ENCODE assay signal across 19 mouse cellular contexts in genomic region chr6:16362057-16362456, GRCm38 (mm10).
"Had no signal": no experiment of that assay in that cellular context is flagged by ENCODE, and none has a peak within 500 bp of the region (broad histone marks: within the 10 kb centered on the region; RNA-seq: fewer than 3 reads in every experiment).

No protein-coding gene starts in this region.

- DNase-seq: lung, adult 18-20 months; lung, embryonic 14.5 days; lung, postnatal 10 days; lung, postnatal 4 days; midbrain, embryonic 14.5 days; retina, postnatal 1 day; right cerebral cortex, adult 18-20 months; right cerebral cortex, postnatal 14 days; thymus, adult 2 months; thymus, postnatal 25 days; thymus, postnatal 4 days had no signal

- H3K9me3 ChIP-seq: midbrain, embryonic 10.5 days; midbrain, embryonic 12.5 days; neural tube, embryonic 13.5 days; neural tube, embryonic 15.5 days; stomach, embryonic 15.5 days had no signal

- H3K27ac ChIP-seq: midbrain, embryonic 10.5 days; midbrain, embryonic 12.5 days; neural tube, embryonic 13.5 days; neural tube, embryonic 15.5 days; stomach, embryonic 15.5 days; stomach, postnatal 0 days had no signal

- H3K4me3 ChIP-seq: midbrain, embryonic 10.5 days; midbrain, embryonic 12.5 days; myocyte; neural tube, embryonic 13.5 days; neural tube, embryonic 15.5 days; stomach, embryonic 15.5 days had no signal

- H3K36me3 ChIP-seq: midbrain, embryonic 10.5 days; midbrain, embryonic 12.5 days; neural tube, embryonic 13.5 days; neural tube, embryonic 15.5 days; stomach, embryonic 15.5 days had no signal

- ATAC-seq: midbrain, embryonic 16.5 days had no signal

- H3K27me3 ChIP-seq: midbrain, embryonic 12.5 days; neural tube, embryonic 13.5 days; neural tube, embryonic 15.5 days; stomach, embryonic 15.5 days had no signal

- H3K9ac ChIP-seq: lung, embryonic 14.5 days; midbrain, embryonic 12.5 days; neural tube, embryonic 13.5 days; neural tube, embryonic 15.5 days; stomach, embryonic 15.5 days had no signal

- H3K4me1 ChIP-seq: midbrain, embryonic 10.5 days; neural tube, embryonic 13.5 days; neural tube, embryonic 15.5 days; stomach, embryonic 15.5 days had no signal
